Mouse (Mus musculus): ENCODE measurements around the gene Tcf21.

Gene Tcf21

DNA sequence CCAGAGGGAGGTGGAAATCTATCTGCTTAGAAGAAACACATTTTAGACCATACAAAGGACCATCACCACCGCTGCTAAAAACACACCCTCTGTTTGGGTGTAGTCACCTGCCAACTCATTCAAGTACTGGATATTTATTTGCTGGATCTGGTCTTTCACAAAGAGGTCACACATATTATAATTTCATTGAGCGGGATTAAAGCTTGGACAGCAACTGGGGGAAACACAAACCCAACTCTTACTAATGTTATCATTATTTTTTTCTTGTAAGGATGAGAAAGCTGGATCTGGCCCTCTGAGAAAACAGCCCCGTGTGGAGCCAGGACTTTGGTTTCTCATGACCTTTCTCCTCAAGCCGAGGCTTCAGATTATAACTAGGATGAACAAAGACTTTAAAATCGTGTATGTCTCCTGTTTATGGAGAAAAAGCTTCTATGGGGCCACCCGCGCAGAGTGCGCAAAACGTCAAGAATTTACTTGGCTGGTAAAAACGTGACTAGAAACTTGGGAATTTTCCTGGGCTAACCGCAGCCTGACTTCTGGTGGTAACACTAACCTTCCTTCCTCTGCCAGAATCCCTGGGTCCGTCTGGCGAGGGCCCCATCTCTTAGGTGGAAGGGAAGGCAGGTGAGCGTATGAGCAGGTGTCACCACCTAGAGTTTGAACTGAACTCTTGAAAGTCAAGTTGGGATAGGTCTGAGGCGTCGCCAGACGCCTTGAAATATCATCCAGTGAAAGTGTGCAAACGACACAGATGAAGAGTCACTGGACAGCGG, 4.3 kb downstream of the Tcf21 start:
- no peak for DNase-seq (ENCODE audit: low spot score)

DNA sequence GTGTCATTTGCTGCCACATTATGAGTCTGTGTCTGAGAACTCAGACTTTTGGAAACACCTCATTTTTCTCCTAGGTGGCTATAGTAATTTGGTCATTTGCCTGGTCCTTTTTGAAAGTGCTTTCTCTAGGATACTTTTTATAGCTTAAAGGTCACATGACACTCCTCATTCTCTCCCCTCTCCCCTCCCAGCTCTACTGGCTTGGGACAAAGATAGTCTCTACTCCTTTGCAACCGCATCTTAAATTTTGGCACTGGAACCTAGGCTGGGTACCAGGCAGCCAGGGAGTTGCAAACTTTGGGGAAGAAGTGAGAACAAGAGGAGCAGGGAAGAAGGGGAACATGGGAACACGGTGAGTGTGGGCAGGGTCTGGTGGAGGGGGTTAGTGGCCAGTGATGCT, 5.2 kb downstream of the Tcf21 start:
- no peak for DNase-seq (ENCODE audit: low spot score)

DNA sequence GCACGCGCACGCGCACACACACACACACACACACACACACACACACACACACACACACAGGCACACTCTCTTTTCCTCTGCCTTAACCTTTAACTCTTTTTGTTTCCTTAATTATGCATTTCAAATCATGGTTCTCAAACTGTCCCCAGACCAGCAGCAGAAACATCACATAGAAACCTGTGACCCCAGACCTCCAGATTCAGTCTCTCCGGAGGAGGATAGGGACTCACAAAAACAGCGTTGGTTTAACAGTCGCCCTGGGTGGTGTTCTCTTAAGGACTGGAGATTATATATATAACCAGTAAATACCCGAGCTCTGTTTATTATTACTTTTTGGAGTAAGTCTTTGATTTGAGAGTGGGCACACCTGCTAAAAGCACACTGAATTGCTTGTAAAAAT, 5.7 kb downstream of the Tcf21 start:
- no peak for DNase-seq (ENCODE audit: low spot score)

DNA sequence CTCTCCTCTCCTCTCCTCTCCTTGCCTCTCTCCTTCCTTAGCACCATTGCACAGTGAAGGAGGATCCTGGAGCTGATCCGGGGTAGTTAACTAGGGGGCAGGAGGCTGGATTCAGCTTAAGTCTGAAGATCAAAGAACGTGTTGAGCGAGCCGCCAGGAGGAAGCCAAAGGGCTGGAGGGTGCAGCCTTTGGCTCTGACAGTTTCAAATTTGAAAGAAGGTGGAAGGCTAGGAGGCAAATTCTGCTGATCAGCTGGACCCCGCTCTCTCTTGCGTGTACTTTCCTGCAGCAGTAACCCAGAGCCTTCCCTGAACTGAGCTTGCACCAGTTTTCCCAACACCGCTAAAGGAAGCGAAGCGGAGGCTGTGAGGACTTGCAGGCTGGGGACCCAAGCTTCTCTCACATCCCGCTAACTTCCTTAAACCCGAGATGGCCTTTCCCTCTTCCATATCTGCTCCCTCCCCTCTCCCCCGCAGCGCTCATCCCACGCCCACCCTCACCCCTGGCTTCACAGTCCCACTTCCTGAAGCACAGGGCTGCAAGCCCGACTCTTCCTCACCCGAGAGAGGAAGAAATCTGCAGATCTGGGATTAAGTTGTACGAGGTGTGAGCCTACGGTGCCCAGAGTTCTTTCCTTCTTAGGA, 6.5 kb downstream of the Tcf21 start:
- DNase-seq (ENCODE audit: low spot score) = peak; percentile 72

DNA sequence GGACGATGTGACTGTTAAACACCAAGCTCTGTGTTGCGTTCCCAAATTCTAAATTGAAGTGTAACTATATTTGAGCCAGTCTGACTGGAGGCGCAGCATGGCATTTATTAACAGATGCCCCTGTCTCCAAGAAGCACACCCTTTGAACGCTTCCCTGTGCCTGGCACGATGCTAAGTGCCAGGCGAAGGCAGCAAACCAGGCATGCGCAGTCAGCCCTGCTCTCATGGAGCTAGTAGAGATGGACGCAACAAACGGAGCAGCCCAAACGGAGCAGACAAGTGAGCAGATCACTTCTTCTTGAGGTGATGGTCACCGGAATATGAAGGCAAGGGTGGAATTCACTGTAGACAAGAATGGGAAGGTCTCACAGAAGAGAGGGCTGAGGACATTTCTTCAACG, 8.1 kb downstream of the Tcf21 start:
- peak; percentile 53 for DNase-seq (ENCODE audit: low spot score)

DNA sequence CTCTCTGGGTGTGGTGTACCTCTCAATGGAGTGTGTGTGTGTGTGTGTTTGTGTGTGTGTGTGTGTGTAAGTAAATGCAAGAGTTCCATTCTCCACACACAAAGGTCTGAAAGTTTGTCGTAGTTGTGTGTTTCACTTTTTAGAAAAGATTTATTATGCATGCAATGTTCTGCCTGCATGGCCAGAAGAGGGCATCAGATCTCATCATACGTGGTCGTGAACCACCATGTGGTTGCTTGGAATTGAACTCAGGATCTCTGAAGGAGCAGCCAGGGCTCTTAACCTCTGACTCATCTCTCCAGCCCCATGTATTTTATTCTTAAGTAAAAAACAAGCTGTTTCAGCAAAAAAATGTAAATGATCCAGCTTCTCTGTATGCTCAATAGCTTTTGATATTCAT, 37.3 kb downstream of the Tcf21 start:
- DNase-seq (ENCODE audit: low spot score) = peak; percentile 24

DNA sequence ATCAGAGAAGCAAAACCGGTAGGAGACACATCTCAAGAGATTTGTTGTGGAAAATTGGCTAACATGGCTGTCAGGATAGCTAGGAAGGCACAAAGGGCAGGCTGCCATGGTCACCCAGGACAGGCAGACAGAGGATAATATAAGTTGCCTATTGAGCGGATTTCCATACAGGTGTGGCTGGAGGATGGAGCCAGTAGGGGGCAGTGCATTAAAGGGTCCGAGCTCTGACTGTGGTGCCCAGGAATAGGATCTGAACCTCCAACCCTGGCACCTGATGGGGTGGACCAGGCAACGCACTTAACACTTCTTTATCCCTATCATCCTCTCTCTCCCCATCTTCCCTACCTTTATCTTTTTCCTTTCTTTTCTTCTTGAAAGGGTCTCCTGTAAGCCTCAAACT, 38.5 kb downstream of the Tcf21 start:
- peak; percentile 58 for DNase-seq (ENCODE audit: low spot score)

DNA sequence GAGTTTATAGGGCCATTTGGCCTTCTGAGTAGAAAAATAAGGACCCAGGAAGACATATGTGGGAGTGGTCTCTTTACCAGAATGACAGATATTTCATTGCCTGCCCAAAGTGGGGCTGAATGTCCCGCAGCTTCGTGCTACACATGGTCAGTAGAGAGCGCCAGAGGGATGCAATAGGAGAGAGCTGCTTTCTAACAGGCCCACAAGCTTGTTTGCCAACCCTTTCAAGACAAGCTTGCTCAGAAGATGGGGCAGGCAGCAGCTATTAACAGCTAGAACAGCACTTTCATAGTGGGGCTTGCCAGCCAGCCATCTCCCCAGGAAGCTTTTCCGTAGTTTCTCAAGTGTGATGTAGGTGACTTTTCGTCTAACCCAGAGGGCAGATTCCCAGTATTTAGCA, 42.0 kb downstream of the Tcf21 start:
- peak; percentile 77 for DNase-seq (ENCODE audit: low spot score)

DNA sequence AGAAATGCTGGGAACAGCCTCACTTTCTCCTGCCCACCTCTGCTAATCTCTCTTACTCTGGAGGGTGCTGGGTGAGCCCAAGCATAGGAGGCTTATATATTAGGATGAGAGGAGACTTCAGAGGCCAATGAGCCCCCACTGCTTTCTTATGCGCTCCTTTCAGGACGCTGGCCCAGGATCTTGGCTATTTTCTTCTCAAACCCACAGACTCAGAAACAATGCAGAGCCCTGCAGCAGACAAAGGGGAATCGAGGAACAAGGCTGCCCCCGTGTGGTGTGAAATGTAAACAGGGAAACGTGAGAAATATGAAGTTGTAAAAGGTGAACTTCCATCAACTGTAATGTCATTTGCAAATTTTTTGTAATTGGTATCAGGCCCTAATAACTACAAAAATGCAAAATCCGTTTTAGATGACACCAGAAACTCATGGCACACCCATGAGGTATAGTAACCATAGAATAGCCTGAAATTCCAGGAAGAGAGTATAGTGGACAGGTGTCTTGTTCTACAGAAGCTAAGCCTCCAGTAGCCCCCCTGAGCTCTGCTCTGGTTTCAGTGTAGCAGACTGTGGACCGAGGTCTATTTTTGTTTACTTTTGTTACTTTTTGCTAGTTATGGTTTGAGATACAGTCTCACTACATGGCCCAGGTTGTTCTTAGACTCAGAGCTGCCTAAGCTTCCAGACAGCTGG, 43.8 kb downstream of the Tcf21 start:
- DNase-seq (ENCODE audit: low spot score) = peak; percentile 76

DNA sequence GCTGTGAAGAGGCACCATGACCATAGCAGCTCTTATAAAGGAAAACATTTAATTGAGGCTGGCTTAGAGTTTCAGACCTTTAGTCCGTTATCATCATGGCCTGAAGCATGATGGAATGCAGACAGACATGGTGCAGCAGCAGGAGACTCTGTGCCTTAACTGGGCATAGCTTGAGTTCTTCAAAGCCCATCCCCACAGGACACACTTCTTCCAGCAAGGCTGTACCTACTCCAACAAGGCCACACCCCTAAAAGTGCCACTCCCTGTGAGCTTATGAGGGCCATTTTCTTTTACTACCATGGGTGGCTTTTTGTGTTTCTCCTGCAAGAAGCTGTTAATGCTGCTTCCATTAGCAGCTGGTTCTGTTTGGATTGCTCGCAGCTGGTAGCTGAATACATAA, 44.5 kb downstream of the Tcf21 start:
- DNase-seq (ENCODE audit: low spot score) = no peak

DNA sequence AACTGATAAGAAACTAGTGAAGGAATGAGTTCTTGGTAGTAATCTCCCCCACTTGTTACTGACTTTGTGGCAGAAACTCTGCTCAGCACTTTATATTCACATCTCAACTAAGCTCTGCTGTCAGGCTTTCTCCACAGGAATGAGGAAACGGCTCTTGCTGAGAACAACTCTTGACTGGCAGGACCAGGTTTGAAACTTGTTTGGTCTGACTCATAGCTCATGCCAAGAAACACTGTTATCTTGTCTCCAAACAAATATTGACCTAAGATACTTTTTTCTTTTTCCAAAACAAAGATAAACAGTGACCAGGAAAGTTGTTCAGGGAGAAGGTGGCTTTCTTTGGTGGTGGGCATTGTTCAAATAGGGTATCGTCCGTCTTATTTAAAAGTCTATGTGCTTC, 45.3 kb downstream of the Tcf21 start:
- no peak for DNase-seq (ENCODE audit: low spot score)

Data from embryo, embryonic 10 days (tissue).